Mouse (Mus musculus) cerebellum, adult 2 months (tissue): ENCODE results near the gene Gm42715.

Source experiments
- CTCF ChIP-seq: fragments of 200-500 bp; IDR thresholded peaks from 2 replicates; pipeline ENCODE4 v1.5.1; 2011; ENCODE audit warnings: low read depth, mild to moderate bottlenecking, control low read depth, low read length, moderate library complexity, borderline replicate concordance; ENCODE audit not compliant: insufficient read depth
- POLR2A ChIP-seq: fragments of 200-500 bp; IDR thresholded peaks from 2 replicates; pipeline ENCODE4 v1.6.1; 2011; ENCODE audit warnings: low read length, control low read depth, borderline replicate concordance; ENCODE audit not compliant: insufficient read depth

- TF ChIP-seq POLR2A (no peak), CTCF (no peak)
Observed at GRCm38 (mm10) chr7:127611561-127611960, 92.2 kb downstream of the Gm42715 start.
